Mouse (Mus musculus) thymus, adult 2 months (tissue): ENCODE data around the gene Gm9857.

Experiments
- CTCF ChIP-seq: fragments of 200-500 bp; IDR thresholded peaks from 2 replicates; pipeline ENCODE4 v1.5.1; 2012; ENCODE audit warnings: mild to moderate bottlenecking, control low read depth, low read length, moderate library complexity, borderline replicate concordance; ENCODE audit not compliant: control insufficient read depth, poor library complexity, insufficient read depth; ENCODE audit errors: extremely low read depth
- POLR2A ChIP-seq: fragments of 200-500 bp; IDR thresholded peaks from 2 replicates; pipeline ENCODE4 v1.6.1; 2012; ENCODE audit warnings: mild to moderate bottlenecking, low read length, control low read depth, moderate library complexity; ENCODE audit not compliant: control insufficient read depth, poor library complexity, insufficient read depth; ENCODE audit errors: extremely low read depth

DNA sequence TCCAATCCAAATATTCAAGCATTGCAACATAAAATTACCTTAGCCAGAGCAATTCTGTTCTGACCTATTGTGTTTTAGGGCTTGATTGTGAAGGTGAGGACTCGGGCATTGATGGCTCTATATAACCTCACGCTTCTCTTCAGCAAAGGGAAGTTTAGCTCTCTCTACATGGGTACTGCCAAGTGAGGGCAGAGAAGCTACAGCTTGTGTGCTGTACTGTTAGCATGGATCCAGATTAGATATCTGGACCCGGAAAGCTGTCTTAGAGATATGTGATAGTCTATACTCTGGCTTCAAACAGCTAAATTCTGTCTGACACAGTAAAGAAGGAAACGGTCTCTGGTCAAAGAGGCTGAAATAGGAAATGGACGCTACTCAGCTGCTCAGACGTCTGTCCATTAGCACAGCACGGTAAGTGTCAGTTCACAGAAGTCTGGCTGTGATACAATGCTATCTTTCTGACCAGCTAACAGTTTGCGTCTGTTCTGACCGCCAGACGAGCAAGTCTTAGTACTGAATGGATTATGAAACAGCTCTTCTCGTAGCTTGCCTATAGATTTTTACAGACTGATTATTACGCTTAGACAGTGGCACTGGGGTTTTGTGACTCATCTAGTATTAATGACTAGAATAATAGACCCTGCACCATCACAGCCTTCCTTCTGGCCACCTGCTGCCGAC lies 33.9 kb upstream of the Gm9857 start:
- TF ChIP-seq CTCF, result no peak
- no peak for TF ChIP-seq POLR2A
